Mouse (Mus musculus) C2C12 (cell line): ENCODE measurements around the gene Snap91. TPM values are rescaled to one million over a fixed set of nuclear protein-coding genes. Genes with fewer than 3 reads are reported as not detected.

ENCODE experiments used
- H3K27me3 ChIP-seq: one replicate; pipeline ENCODE4 v1.6.1; 2011; ENCODE audit not compliant: control insufficient read depth, insufficient read depth, insufficient read length
- H3K36me3 ChIP-seq: one replicate; pipeline ENCODE4 v1.6.1; 2011; ENCODE audit not compliant: control insufficient read depth, insufficient read depth
- H3K4me3 ChIP-seq: one replicate; pipeline ENCODE4 v1.5.1; 2011; ENCODE audit warnings: mild to moderate bottlenecking, control low read depth; ENCODE audit not compliant: poor library complexity, insufficient read depth, severe bottlenecking
- H3K79me2 ChIP-seq: one replicate; pipeline ENCODE4 v1.6.1; 2011; ENCODE audit not compliant: control insufficient read depth, insufficient read depth
- H3K79me3 ChIP-seq: one replicate; pipeline ENCODE4 v1.6.1; 2011; ENCODE audit warnings: low read depth, control low read depth
- H3ac ChIP-seq: one replicate; pipeline ENCODE3; 2011; ENCODE audit warnings: low read depth; ENCODE audit not compliant: control insufficient read depth, insufficient read length
- CEBPB ChIP-seq: IDR thresholded peaks from one replicate; pipeline ENCODE4 v1.6.1; 2011; ENCODE audit warnings: low read depth, mild to moderate bottlenecking, control low read depth, moderate library complexity
- CTCF ChIP-seq: IDR thresholded peaks from one replicate; pipeline ENCODE4 v1.5.1; 2011; ENCODE audit not compliant: control insufficient read depth, insufficient read depth, insufficient read length
- FOSL1 ChIP-seq: IDR thresholded peaks from one replicate; pipeline ENCODE4 v1.8.0; 2011; ENCODE audit warnings: mild to moderate bottlenecking, low read length; ENCODE audit not compliant: poor library complexity, insufficient read depth, severe bottlenecking
- MAX ChIP-seq: IDR thresholded peaks from one replicate; pipeline ENCODE4 v1.6.1; 2011; ENCODE audit warnings: mild to moderate bottlenecking, control low read depth
- MYOD1 ChIP-seq: IDR thresholded peaks from one replicate; pipeline ENCODE4 v1.6.1; 2011; ENCODE audit warnings: low read depth; ENCODE audit not compliant: control insufficient read depth, insufficient read length
- MYOG ChIP-seq: IDR thresholded peaks from one replicate; pipeline ENCODE4 v1.6.1; 2011; ENCODE audit not compliant: control insufficient read depth, insufficient read length; ENCODE audit errors: extremely low read depth
- USF1 ChIP-seq: IDR thresholded peaks from one replicate; pipeline ENCODE4 v1.6.1; 2011; ENCODE audit warnings: low read depth, mild to moderate bottlenecking, control low read depth, moderate library complexity
- polyA plus RNA-seq: library from polyadenylated mRNA; unstranded; fragments of >200 nt; fragmentation: generic; extraction: Trizol; gene quantifications from one replicate; pipeline ENCODE4 v1.2.1, GENCODE M21; 2012; ENCODE audit warnings: missing spikeins

The Snap91 gene
- polyA plus RNA-seq, 1 experiment, result not detected

- no peak for TF ChIP-seq MYOD1
- no peak for TF ChIP-seq FOSL1
- no peak for TF ChIP-seq CTCF
- H3K36me3 ChIP-seq, result no peaks in the 10 kb centered on the region
- no peaks in the 10 kb centered on the region for H3K79me3 ChIP-seq
- H3K4me3 ChIP-seq, result no peak overlapping the region
- no peaks in the 10 kb centered on the region for H3K79me2 ChIP-seq
- H3K27me3 ChIP-seq, result no peaks in the 10 kb centered on the region
- no peak overlapping the region for H3ac ChIP-seq
These were observed 140.5 kb downstream of the Snap91 start for GRCm38 (mm10) chr9:86739971-86740370.

- Histone ChIP-seq H3K36me3 (no peaks in the 10 kb centered on the region), H3ac (no peak overlapping the region), H3K4me3 (no peak overlapping the region), H3K79me3 (no peaks in the 10 kb centered on the region), H3K79me2 (no peaks in the 10 kb centered on the region), H3K27me3 (no peaks in the 10 kb centered on the region)
- TF ChIP-seq CEBPB, result no peak
- no peak for TF ChIP-seq MYOD1
- TF ChIP-seq FOSL1, result no peak
- no peak for TF ChIP-seq USF1
- TF ChIP-seq MYOG, result no peak
- TF ChIP-seq MAX, result no peak
- no peak for TF ChIP-seq CTCF
These were observed 141.7 kb downstream of the Snap91 start for GRCm38 (mm10) chr9:86738801-86739200.

DNA sequence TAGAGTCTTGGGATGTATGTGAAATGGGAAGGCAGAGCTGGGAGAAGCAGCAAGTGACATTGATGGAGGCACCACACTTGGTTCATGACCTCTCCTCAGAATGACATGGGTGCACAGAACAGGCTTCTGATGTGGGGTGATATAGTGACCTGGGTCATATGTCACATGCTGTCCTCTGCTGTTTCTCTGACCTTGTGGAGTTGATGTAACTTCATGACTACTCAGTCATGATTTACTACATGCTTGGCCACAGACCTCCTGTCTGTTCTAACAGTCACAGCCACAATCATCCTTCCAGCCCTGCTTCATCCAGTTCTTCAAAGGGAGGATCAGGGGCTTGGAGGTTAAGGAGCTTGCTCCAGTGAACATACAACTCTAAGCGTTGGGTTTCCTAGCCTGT, 142.4 kb downstream of the Snap91 start:
- no peaks in the 10 kb centered on the region for H3K79me3 ChIP-seq
- TF ChIP-seq MAX (no peak), MYOG (no peak), FOSL1 (no peak), CTCF (no peak), CEBPB (no peak)
- H3K79me2 ChIP-seq, result no peaks in the 10 kb centered on the region
- H3K27me3 ChIP-seq, result no peaks in the 10 kb centered on the region
- H3ac ChIP-seq, result no peak overlapping the region
- no peak overlapping the region for H3K4me3 ChIP-seq
- H3K36me3 ChIP-seq, result no peaks in the 10 kb centered on the region

- Histone ChIP-seq H3K4me3 (no peak overlapping the region), H3K36me3 (no peaks in the 10 kb centered on the region), H3ac (no peak overlapping the region), H3K27me3 (no peaks in the 10 kb centered on the region), H3K79me2 (no peaks in the 10 kb centered on the region), H3K79me3 (no peaks in the 10 kb centered on the region)
- no peak for TF ChIP-seq MYOD1
These were observed 143.5 kb downstream of the Snap91 start for GRCm38 (mm10) chr9:86736991-86737390.

GRCm38 (mm10) chr9:86734795-86735194, 145.7 kb downstream of the Snap91 start:
- TF ChIP-seq FOSL1 (no peak), CTCF (no peak), MYOG (no peak), MYOD1 (no peak), CEBPB (no peak), MAX (no peak), USF1 (no peak)
- Histone ChIP-seq H3K36me3 (no peaks in the 10 kb centered on the region), H3K4me3 (no peak overlapping the region), H3ac (no peak overlapping the region), H3K27me3 (no peaks in the 10 kb centered on the region), H3K79me3 (no peaks in the 10 kb centered on the region), H3K79me2 (no peaks in the 10 kb centered on the region)

DNA sequence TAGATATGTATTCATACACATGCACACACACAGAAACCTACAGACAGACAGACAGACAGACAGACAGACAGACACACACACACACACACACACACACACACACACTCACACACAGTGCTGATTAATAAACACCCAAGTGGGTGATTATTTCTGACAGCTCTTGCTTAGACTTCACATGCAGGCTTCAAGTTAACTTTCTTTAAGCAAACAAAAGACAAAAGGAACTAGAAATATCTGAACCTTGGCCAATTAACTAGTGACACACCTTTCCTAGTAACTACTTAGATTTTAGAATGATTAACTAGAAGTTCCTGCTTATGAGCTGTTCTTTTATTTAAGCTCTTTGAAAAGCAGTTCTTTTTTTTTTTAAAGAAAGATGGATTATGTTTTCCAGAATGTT, 146.1 kb downstream of the Snap91 start:
- H3ac ChIP-seq, result no peak overlapping the region
- TF ChIP-seq FOSL1, result no peak
- no peak for TF ChIP-seq MAX
- TF ChIP-seq MYOG, result no peak
- H3K4me3 ChIP-seq, result no peak overlapping the region
- H3K36me3 ChIP-seq, result no peaks in the 10 kb centered on the region
- H3K79me2 ChIP-seq, result no peaks in the 10 kb centered on the region
- H3K79me3 ChIP-seq, result no peaks in the 10 kb centered on the region
- no peaks in the 10 kb centered on the region for H3K27me3 ChIP-seq

DNA sequence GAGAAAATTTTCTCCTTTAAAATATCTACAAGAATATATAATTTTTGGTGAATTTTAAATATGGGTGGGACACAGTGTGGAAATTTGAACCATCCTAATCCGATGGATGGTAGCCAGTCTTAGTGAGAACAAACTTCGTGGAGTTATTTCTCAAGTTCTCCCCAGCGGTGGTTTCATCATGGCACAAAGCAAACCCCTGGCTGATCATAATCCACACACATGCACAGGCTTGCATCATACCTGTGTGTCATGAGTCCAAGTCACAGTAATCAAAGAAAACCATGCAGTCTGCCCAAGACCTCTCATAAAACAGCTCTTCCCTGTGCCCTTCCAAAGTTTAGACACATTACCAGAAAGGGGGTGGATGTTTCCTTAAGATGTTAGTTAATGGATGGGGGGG, 150.6 kb downstream of the Snap91 start:
- TF ChIP-seq MAX (no peak), MYOD1 (no peak), USF1 (no peak), CEBPB (no peak), CTCF (no peak), FOSL1 (no peak), MYOG (no peak)
- Histone ChIP-seq H3K4me3 (no peak overlapping the region), H3K79me2 (no peaks in the 10 kb centered on the region), H3K79me3 (no peaks in the 10 kb centered on the region), H3K27me3 (no peaks in the 10 kb centered on the region), H3K36me3 (no peaks in the 10 kb centered on the region), H3ac (no peak overlapping the region)
